Mouse (Mus musculus): ENCODE measurements around the gene Adprhl2.

Gene Adprhl2

DNA sequence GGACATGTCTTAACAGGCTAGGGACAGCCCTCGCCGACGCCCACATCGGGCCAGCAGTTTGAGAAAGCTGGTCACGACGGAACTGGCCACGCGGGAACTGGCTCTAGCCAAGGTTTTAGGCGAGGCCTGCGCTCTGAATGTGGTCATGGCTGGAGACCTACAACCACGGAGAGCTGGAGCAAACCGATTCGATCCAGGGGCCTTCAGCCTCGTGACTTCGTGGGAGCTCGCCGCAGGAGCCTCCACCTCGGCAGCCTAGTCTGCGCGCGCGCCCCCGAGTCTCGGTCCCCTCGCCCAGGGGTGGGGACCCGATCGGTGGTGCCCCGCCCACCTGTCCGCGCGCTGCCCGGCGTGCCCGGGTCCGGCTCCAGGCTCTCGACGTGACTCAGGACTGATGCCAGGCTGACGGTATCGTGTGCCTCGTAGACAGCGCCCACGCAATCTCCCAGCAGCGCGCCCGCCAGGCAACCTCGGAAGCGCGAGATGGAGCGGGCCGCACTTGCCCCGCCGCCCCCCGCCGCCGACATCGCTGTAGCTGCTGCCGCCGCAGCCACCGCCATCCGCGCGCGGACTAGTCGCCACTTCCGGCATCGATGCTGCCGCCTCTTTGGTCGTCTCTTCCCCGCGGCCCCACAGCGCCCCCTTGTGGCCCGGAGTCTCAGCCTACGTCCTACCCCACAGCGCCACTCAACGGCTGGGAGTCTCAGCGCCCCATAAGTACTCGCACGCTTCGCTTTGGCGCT is at the start of gene Adprhl2:
Gene Adprhl2, minus strand, starts transcription at position 593 of the 743 bp plus-strand sequence.
- DNase-seq (ENCODE audit: low read depth), result peak; percentile 99

DNA sequence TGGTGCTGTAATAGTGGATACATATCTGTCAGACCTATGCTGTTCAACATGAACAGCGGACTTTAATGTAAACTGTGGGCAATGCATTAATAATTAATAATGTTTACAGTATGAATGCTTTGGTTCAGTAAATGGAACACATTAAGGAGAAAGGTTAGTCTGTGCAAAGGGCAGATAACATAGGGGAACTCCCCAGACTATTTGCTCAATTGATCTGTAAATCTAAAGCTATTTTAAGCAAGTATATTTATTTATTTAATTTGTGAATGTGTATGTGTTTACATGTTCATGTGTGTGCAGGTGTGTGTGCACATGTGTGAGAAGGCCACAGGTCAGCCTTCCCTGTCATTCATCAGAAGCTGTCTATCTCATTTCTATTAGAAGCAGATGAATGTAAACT is 38.6 kb upstream of the Adprhl2 start:
- DNase-seq (ENCODE audit: low read depth), result no peak

DNA sequence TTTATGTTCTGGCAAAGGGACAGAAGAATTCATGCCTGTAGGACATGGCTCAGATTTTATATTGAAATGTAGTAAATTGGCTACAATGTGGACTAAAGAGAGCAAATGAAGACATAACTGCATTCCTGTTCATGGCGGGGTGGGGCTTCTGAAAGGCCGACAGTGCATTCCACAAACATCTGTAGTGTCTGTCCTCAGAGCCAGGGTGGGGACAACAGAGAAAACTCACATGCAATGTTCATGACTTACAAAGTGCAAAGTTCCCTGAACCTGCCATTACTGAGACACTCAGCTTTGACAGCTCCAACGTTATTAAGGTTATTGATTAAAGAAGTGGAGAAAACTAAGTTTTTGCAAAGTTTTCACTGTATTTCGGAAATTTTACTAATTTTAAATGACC is 21.9 kb upstream of the Adprhl2 start:
- no peak for DNase-seq (ENCODE audit: low read depth)

DNA sequence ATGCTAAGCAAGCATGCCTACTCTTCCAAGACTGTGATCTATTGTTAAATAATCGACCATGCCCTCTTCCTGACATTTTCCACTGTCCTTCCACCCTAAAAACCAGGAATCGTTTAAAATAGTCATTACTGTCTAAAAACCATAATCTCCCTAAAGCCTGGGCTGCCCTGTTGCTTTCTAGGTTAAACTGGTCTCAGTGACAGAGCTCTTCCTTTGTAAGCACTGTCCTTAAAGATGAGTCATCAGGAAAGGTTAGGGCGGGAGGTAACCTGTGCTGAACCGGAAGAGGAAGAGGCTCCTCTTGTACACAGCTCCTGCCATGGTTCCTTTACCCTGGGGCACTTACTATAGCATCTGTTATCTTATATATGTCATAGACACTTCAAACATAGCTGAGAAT is 18.0 kb upstream of the Adprhl2 start:
- no peak for DNase-seq (ENCODE audit: low read depth)

DNA sequence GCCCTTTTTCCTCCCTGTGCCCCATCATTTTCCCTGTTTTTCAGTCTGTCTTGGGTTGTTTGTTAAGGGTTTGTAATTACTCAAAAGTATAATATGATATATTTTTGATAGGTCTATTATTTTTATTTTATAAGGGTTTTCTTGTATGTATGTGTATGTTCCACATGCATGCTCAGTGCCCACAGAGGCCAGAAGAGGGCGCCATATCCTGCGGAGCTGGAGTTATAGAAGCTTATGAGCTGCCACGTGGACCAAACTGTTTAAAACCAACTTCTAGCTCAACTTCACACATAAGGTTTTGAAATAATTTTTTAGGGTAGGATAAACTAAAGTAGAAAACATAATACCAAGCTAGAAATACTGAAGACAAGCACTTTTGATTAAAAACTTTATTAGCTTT is 10.9 kb upstream of the Adprhl2 start:
- DNase-seq (ENCODE audit: low read depth), result peak; percentile 47

DNA sequence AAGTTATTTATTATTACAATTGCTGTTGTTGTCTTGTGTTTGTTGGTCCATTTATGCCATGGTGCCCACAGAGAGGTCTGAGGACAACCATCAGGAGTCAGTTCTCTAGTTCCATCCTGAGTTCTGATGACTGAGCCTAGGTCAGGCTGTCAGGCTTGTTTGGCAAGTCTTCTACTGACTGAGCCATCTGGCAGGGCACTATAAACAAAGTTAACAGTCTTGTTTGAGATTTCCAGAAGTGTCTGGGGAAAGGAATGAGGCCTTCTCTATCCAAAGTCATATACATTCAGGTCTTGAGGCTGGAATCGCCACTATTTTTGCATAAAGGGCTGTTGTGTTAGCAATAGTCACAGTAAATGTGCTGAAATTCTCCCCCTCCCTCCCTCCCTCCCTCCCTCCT is 10.2 kb upstream of the Adprhl2 start:
- DNase-seq (ENCODE audit: low read depth), result no peak

DNA sequence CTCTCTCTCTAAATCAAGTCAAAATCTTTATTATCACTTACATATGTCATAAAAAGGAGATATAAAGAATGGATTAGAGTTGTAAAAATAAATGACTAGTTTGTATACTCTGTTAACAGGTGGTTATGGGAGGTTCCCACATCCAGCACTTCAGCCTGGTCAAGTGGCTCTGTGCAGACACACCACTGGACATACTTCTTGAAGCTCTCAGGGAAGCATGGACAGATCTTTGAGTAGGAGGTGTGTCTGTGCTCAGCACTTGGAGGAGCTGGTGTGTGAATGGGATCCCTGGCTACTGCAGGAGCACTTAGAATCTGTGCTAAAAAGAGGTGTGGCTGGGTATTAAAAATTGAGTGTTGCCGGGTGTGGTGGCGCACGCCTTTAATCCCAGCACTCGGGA is 8.8 kb upstream of the Adprhl2 start:
- no peak for DNase-seq (ENCODE audit: low read depth)

DNA sequence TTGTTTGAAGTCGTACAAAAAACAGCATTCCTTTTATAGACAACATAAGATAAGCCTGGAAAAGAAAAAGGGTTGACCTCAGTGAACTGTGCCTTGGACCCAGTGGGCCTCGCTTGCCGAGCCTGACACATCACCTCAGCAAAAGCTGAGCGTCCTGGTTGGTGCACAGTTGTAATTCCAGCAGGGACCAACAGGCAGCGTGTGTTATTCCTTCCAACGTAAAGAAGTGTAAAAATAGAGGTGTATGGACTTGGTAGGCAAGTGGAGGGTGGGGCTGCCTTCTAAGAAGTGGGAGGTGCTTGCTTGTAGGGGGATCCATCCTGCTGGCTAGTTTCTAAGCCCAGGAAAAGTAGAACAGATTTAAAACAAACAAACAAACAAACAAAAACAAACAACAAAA is 4.5 kb upstream of the Adprhl2 start:
- no peak for DNase-seq (ENCODE audit: low read depth)

DNA sequence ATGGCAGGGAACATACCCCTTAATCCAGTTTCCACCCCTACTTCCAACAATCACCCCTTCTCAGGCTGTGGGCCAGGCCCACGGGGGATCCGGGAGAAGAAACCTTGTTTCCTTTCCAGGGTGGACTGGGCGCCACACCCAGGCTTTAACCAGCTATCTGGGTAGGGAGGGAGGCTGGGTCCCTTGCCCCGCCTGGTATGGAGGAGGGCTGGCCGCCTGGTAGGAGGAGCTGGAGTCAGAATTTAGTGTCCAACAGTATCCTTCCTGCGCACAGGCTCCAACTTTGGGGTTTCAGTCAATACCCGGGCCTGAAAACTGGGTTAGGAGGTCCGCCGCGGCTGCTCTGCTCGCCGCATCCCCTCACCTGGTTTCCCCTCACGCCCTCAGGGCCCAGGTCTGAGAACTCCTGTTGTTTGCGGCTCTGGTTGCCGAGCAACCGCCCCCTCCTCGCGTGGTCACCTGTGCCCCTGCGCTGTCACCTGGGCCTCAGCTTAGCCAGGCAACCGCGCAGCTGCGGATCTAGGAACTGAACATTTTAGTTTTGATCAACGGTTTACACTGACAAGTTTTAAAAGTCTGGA is 3.9 kb upstream of the Adprhl2 start, which contains the start of gene Tekt2:
Gene Tekt2, minus strand, starts transcription at position 408 of the 581 bp plus-strand sequence.
- DNase-seq (ENCODE audit: low read depth), result no peak

DNA sequence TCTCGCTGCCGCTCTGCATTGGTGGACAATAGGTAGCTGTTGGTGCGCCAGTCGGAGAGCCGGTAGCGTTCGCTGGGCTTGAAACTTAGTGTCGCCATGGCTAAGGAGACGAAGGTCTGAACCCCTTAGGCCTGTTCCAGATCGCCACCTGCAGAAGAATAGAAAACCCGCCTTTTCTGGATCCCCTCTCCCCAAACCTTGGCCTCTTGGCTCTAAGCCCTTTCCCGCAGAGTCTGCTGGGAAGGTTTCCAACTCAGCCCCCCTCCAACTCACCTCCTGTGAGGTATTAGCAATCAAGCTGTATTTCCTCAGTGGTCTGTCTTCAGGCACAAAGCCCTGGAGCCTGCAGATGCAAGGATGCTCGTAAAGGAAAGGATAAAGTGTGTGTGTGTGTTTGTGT is 3.4 kb upstream of the Adprhl2 start:
- DNase-seq (ENCODE audit: low read depth), result no peak

DNA sequence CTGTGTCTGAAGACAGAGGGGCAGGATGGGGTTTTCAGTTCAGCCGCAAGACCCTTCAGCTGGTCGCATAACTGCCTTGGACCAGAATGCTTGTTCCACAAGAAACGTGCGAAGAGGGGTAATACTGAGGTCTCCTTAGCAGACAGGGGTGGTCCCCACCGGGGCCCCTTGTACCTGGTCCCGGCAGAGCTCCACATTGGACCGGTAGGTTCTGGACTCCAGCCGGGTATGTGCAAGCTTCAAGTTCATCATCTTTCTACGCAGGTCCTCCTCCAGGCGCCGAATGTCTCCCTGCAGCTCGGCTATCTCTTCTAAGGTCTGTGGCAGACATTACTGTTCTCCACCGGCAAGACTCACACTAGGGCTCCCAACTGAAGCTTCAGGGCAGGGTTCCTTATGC is 1.1 kb upstream of the Adprhl2 start:
- DNase-seq (ENCODE audit: low read depth), result no peak

DNA sequence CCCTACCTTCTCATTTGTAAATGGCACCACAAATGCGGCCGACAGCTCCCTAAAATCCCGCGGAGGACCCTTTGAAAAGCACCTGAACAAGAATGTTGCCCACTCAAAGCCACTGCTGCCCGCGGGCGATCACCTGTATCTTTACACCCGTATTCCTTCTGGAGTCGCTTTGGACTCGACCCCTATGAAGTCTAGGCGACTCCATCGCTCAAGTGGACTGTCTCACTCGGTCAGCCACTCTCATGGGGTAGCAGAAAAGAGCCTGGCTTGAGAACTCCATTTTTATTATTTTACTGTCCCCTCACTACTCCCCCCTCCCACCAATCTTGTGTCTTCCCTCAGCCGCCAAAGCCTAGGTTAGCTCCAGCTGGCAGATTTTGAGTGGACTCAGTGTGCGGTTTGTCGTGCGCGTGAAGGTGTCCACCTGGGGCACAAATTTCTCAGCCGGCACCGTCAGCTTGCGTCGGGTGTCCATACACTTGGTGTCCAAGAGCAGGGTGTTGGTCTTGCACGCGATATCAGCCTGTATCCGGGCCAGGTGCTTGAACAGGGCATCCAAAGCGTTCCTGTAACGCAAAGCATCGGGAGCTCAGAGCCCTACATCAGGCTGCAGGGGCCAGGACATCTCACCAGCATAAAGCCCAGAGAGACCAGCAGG is 480 bp upstream of the Adprhl2 start:
- DNase-seq (ENCODE audit: low read depth), result no peak

DNA sequence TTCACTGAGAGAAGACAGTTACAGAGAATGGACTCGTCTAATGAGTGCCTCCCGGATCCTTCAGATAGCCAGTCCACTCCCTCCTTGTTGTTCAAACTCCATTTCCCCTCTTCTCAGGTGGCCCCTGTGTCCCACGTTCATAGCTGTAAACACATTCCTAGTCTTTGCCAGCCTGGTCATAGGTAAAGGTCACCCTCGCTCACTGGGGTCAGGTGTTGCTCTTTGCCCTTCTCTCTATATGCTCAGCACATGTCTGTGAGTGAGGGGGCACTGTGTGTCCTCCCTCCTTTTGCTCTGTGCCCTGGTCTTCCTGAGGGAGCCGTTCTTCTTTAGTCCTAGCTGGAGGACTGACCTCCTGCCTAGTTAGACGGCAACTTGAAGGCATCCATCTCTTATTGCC is 1.7 kb downstream of the Adprhl2 start:
- no peak for DNase-seq (ENCODE audit: low read depth)

DNA sequence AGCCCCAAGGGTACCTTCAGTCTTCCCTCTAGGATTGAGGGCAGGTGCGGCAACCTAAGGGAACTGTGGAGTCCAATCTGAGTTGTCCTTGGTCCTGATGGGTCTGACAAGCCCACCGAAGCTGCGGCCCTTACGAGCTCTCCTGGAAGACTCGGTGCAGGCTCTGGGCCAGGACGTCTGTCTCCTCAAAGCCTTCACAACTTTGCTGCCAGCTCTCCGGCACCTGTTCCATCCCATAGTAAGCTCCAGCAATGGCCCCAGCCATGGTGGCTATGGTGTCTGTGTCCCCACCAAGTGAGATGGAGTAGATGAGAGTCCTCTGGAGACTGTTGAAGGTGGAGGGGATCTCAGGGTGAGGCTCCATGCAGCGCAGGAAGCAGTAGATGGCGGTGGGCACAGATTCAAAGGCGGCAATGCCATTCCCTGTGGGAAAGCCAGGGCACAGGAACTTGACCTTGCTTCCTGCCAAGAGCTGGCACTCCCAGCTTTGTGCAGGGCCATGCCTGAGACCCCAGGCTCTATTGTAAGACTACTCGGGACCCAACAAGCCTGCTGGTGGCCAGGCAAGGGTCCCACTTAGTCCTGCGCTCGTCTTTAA is 5.0 kb downstream of the Adprhl2 start:
- no peak for DNase-seq (ENCODE audit: low read depth)

DNA sequence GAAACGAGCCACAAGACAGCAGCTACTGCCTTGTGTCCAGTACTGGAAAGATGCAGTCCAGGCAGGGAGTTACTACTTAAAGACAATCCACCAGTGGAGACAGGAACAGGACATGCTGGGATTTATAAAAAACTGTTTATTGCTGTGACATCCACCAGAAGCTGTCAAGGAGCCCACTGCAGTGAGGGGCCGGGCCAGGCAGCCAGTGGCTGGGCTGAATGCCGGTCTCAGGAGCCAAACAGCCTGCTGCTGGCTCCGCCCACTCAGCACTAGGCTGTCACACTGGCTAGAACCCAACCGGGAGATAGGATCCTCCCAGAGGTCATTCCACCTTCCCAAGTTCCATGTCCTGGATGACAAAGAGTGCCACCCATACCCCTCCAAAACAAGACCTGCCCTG is 5.6 kb downstream of the Adprhl2 start:
- no peak for DNase-seq (ENCODE audit: low read depth)

DNA sequence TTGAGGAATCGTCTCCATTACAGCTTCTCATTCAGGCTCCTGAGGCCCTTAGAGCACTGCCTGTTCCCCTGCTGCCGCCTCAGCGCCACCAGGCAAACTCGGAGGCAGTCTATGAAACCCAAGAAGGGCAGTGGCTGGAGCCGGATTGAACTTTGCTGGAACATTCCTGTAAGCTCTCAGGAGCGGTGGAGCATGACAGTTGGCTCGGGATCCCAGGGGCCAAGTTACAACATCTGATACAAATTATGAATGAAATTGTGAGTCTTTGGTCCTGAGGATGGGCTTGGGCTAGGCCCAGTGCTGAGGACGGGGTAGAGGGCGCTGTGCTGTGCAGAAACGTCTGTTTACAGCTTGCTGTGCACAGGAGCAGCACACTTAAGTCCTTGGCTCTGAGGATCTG is 7.1 kb downstream of the Adprhl2 start:
- no peak for DNase-seq (ENCODE audit: low read depth)

DNA sequence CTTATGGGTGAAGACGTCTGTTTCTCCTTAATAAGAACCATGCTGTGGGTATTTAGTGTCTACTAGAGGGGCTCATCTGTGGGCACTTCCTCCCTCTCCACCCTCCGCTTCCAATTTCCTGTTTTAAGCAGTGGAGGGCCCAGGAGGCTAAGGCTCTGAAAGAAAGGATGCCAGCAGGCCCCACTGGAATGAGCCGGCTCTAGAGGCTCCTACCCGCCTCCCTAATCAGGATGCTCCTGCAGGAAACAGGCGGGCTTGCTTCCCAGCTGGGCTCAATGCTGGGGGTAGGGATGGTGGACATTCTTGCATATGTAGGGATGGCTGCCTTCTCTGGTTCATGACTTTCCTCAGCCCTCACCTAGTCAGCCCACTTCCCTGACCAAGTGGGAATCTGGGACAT is 8.3 kb downstream of the Adprhl2 start:
- no peak for DNase-seq (ENCODE audit: low read depth)

DNA sequence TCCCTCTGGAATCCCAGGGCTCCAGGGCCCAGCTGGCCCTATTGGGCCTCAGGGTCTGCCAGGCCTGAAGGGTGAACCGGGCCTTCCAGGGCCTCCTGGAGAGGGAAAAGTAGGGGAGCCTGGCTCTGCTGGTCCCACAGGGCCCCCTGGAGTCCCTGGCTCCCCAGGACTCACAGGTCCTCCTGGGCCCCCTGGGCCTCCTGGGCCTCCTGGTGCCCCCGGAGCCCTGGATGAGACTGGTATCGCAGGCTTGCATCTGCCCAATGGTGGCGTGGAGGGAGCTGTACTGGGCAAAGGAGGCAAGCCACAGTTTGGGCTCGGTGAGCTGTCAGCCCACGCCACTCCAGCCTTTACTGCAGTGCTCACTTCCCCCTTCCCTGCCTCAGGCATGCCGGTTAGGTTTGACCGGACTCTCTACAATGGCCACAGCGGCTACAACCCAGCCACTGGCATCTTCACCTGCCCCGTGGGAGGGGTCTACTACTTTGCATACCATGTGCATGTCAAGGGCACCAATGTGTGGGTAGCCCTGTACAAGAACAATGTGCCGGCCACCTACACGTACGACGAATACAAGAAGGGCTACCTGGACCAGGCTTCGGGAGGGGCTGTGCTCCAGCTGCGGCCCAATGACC is 9.8 kb downstream of the Adprhl2 start:
- DNase-seq (ENCODE audit: low read depth), result no peak

DNA sequence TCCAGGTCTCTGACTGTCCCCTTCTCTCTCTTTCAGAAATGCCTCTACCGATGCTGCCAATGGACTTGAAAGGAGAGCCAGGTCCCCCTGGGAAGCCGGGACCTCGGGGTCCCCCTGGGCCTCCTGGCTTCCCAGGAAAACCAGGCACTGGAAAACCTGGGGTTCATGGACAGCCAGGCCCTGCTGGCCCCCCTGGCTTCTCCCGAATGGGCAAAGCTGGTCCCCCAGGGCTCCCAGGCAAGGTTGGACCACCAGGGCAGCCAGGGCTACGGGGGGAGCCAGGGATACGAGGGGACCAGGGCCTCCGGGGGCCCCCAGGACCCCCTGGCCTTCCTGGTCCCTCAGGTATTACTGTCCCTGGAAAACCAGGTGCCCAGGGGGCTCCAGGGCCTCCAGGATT is 11.2 kb downstream of the Adprhl2 start:
- no peak for DNase-seq (ENCODE audit: low read depth)

DNA sequence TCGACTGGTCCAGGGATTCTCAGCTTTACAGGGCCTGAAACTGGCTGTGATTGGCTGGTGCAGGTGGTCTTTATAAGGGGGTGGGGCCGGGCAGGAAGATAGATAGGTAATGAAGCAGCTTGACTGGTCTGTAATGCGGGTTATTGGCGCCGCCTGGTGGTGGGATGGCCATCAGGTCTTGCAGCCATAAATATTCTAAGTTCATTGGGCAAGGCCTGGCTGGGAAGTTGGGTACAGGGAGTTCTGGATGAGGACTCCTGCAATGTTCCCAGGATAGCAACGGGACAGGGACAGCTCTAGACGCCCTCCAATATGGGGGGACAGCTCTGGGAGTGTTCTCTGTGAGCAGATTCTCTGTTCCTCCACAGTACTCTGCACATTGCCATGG is 11.6 kb downstream of the Adprhl2 start:
- DNase-seq (ENCODE audit: low read depth), result peak; percentile 77

DNA sequence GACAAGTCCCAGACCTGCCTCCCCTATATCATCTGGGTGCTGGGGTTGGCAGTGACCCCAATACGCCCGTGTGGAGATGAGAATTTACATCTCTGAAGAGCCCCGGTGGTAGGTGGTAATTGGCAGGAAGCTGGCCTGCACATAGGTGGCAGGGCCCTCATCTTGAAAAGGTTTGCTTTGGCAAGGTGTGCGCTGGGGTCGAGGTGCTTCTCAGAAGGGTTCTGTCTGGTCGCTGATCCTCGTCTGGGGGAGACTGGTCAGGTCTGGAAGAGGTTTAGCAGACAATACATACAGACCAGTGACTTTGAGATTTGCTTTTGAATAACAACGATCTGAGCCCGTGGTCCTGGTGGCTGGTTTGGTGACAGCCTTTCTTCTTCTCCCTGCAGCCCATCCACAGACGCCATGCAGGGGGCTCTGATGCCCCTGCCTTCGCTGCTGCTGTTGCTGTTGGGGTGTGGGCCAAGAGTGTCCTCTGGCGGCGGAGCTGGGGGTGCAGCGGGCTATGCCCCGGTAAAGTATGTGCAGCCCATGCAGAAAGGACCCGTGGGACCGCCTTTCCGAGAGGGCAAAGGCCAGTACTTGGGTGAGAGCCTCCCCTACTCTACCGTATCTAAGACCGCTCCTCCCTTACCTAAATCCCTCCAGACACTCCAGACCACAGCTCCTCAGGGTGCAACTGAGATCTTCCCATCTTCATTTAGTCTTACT is 12.1 kb downstream of the Adprhl2 start:
- no peak for DNase-seq (ENCODE audit: low read depth)

DNA sequence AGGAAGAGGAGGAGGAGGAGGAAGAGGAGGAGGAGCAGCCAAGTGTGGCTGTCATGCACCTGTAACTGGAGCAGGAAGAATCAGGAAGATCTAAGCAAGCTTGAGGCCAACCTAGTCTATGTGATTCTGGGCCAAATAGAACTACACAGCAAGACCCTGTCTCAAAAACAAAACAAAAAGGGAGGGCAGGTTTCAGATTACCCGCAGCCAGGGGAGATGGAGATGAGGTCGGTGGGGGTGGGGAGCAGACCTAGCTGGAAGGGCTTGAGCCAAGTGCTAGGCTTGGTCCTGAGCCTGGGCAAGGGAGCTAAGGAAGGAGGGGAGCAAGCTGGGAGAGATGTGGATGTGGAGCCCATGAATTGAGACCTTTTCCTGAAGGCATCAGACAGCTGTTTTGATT is 14.7 kb downstream of the Adprhl2 start:
- no peak for DNase-seq (ENCODE audit: low read depth)

Data from c-Kit-positive CD71-negative TER-119-negative erythroid progenitor cells, embryonic 14.5 days (primary cell).